Comparison of ENCODE assay signal across 8 mouse cellular contexts in the genomic region with DNA sequence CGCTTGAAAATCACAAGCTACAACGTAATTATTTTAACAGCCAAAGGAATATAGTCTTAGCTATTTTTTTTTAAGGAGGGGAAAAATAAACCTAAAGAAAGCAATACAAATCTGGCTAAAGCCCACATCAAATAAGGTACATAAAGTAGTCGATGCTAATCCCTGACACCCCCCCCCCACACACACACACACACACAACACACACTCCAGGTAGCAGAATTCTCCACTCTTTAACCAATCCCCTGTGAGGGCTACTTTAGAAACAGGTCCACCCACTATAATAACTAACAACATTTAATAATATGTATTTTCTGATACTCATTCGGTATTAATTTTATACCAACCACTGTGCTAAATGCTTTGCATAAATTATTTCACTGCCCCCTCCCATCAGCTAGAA. TPM values are rescaled to one million over a fixed set of nuclear protein-coding genes. Genes with fewer than 3 reads are reported as not detected.
DNase-seq lines count a peak whose midpoint lies in the region; ATAC-seq lines count a peak whose summit lies in the region.
"Had no signal": no experiment of that assay in that cellular context is flagged by ENCODE, and none has a peak within 500 bp of the region (broad histone marks: within the 10 kb centered on the region; RNA-seq: fewer than 3 reads in every experiment).

No protein-coding gene starts in this region.

- H3K4me2 ChIP-seq in lung, embryonic 16.5 days (ENCODE audit: low read depth, low read length) = peak overlapping the region; percentile 96
- H3K4me2 ChIP-seq in forebrain, embryonic 11.5 days (ENCODE audit: low read depth, low read length, severe bottlenecking) = peak overlapping the region; percentile 99
- peak overlapping the region; percentile 99 for H3K4me2 ChIP-seq in limb, embryonic 12.5 days
- peak overlapping the region; percentile 99 for H3K4me2 ChIP-seq in stomach, embryonic 14.5 days (replicated peaks; ENCODE audit: low read depth, low read length)

- ATAC-seq in lung, embryonic 16.5 days (ENCODE audit: low read depth) = no peak
- no peak for ATAC-seq in forebrain, embryonic 11.5 days (replicated peaks; ENCODE audit: low FRiP score)
- no peak for ATAC-seq in limb, embryonic 12.5 days (ENCODE audit: insufficient number of reproducible peaks, insufficient read depth, low FRiP score, low TSS enrichment, low read depth)
- no peak for ATAC-seq in stomach, embryonic 14.5 days (ENCODE audit: insufficient number of reproducible peaks, insufficient read depth, low FRiP score, low read depth)

- no peak for DNase-seq in lung, postnatal 36 days
- no peak for DNase-seq in forebrain, embryonic 11.5 days (ENCODE audit: low spot score)
- DNase-seq in left cerebral cortex, adult 9 months (ENCODE audit: low spot score in 2 of 2) = no peak
- no peak for DNase-seq in frontal cortex, postnatal 14 days (ENCODE audit: low spot score in 2 of 2)
- DNase-seq: right cerebral cortex, postnatal 25 days had no signal

- peaks cover 66% of the 10 kb centered on the region for H3K4me1 ChIP-seq in lung, embryonic 16.5 days (replicated peaks; ENCODE audit: control insufficient read depth, insufficient read depth, low read length)
- peaks cover 49% of the 10 kb centered on the region for H3K4me1 ChIP-seq in forebrain, embryonic 11.5 days (replicated peaks; ENCODE audit: control insufficient read depth, insufficient read depth, low read length)
- peaks cover 70% of the 10 kb centered on the region for H3K4me1 ChIP-seq in limb, embryonic 12.5 days (replicated peaks)
- H3K4me1 ChIP-seq in stomach, embryonic 14.5 days (ENCODE audit: control insufficient read depth, insufficient read depth, low read length) = peaks cover 51% of the 10 kb centered on the region

- H3K27ac ChIP-seq in lung, embryonic 16.5 days (ENCODE audit: low read length) = peak overlapping the region; percentile 99
- peak overlapping the region; percentile 100 for H3K27ac ChIP-seq in forebrain, embryonic 11.5 days (ENCODE audit: low read depth, low read length)
- H3K27ac ChIP-seq in limb, embryonic 12.5 days = peak overlapping the region; percentile 99
- H3K27ac ChIP-seq in stomach, embryonic 14.5 days (ENCODE audit: low read length) = peak overlapping the region; percentile 99

- H3K9me3 ChIP-seq in lung, embryonic 16.5 days (ENCODE audit: control insufficient read depth, low read length) = no peaks in the 10 kb centered on the region
- no peaks in the 10 kb centered on the region for H3K9me3 ChIP-seq in forebrain, embryonic 11.5 days (ENCODE audit: control insufficient read depth, low read length)
- no peaks in the 10 kb centered on the region for H3K9me3 ChIP-seq in limb, embryonic 12.5 days
- H3K9me3 ChIP-seq in stomach, embryonic 14.5 days (ENCODE audit: control insufficient read depth, low read depth, low read length) = no peaks in the 10 kb centered on the region

- H3K4me3 ChIP-seq in lung, embryonic 16.5 days (ENCODE audit: low read length) = peak overlapping the region; percentile 66
- peak overlapping the region; percentile 81 for H3K4me3 ChIP-seq in forebrain, embryonic 11.5 days (ENCODE audit: low read depth, low read length)
- peak overlapping the region; percentile 79 for H3K4me3 ChIP-seq in limb, embryonic 12.5 days (replicated peaks)
- H3K4me3 ChIP-seq in stomach, embryonic 14.5 days (ENCODE audit: low read depth, low read length) = peak overlapping the region; percentile 82

- H3K9ac ChIP-seq in lung, embryonic 16.5 days (ENCODE audit: low read length) = peak overlapping the region; percentile 42
- H3K9ac ChIP-seq in forebrain, embryonic 11.5 days (ENCODE audit: low read length) = peak overlapping the region; percentile 65
- H3K9ac ChIP-seq in limb, embryonic 12.5 days (replicated peaks) = peak overlapping the region; percentile 98
- peak overlapping the region; percentile 90; the same call in 1 of the 2 replicates for H3K9ac ChIP-seq in stomach, embryonic 14.5 days (replicated peaks; ENCODE audit: low read depth, low read length)

- peaks cover 5% of the 10 kb centered on the region for H3K36me3 ChIP-seq in lung, embryonic 16.5 days (ENCODE audit: control insufficient read depth, insufficient read depth, low read length)
- peaks cover 3% of the 10 kb centered on the region; the same call in 1 of the 2 replicates for H3K36me3 ChIP-seq in forebrain, embryonic 11.5 days (ENCODE audit: control insufficient read depth, insufficient read depth, low read length)
- H3K36me3 ChIP-seq in limb, embryonic 12.5 days = peaks cover 20% of the 10 kb centered on the region
- H3K36me3 ChIP-seq in stomach, embryonic 14.5 days (ENCODE audit: control insufficient read depth, insufficient read depth, low read length) = peaks cover 13% of the 10 kb centered on the region; the same call in 1 of the 2 replicates

- WGBS in lung, embryonic 16.5 days = under 1% methylated on average over 4 of the region's 4 CpGs
- 1% methylated on average over 4 of the region's 4 CpGs for WGBS in forebrain, embryonic 11.5 days
- WGBS in limb, embryonic 12.5 days = under 1% methylated on average over 4 of the region's 4 CpGs
- WGBS in stomach, embryonic 14.5 days = 2% methylated on average over 4 of the region's 4 CpGs

- H3K27me3 ChIP-seq in lung, embryonic 16.5 days (ENCODE audit: control insufficient read depth, insufficient read depth, low read depth, low read length) = peaks cover 8% of the 10 kb centered on the region; the same call in 1 of the 2 replicates
- H3K27me3 ChIP-seq in forebrain, embryonic 11.5 days (ENCODE audit: control insufficient read depth, insufficient read depth, low read length) = peaks cover 9% of the 10 kb centered on the region; the same call in 1 of the 2 replicates
- H3K27me3 ChIP-seq in limb, embryonic 12.5 days = peaks cover 11% of the 10 kb centered on the region
- no peaks in the 10 kb centered on the region for H3K27me3 ChIP-seq in stomach, embryonic 14.5 days (ENCODE audit: control insufficient read depth, insufficient read depth, low read length)

RNA-seq across cellular contexts. Expression of a gene that starts 3.0 kb away (rescaled TPM):
- 25.2 and 26.0 TPM in 2 replicates for polyA plus RNA-seq in lung, embryonic 16.5 days (2015; fragmentation: Nextera tagmentation; extraction: Ambion mirVana)
- polyA plus RNA-seq in forebrain, embryonic 11.5 days (2014; fragmentation: Nextera tagmentation; extraction: Ambion mirVana) = 40.9 and 41.0 TPM in 2 replicates
- 45.4 and 49.1 TPM in 2 replicates for polyA plus RNA-seq in limb, embryonic 12.5 days (2016; fragmentation: Nextera tagmentation; extraction: Ambion mirVana)
- 30.6 and 34.3 TPM in 2 replicates for polyA plus RNA-seq in stomach, embryonic 14.5 days (2014; fragmentation: Nextera tagmentation; extraction: Ambion mirVana)

RNA-seq across cellular contexts. Expression of a gene that starts 18.5 kb away (rescaled TPM):
- polyA plus RNA-seq in lung, embryonic 16.5 days (2015; fragmentation: Nextera tagmentation; extraction: Ambion mirVana) = 54.7 and 57.4 TPM in 2 replicates
- 15.6 and 18.5 TPM in 2 replicates for polyA plus RNA-seq in forebrain, embryonic 11.5 days (2014; fragmentation: Nextera tagmentation; extraction: Ambion mirVana)
- polyA plus RNA-seq in limb, embryonic 12.5 days (2016; fragmentation: Nextera tagmentation; extraction: Ambion mirVana) = 24.2 and 25.4 TPM in 2 replicates
- polyA plus RNA-seq in stomach, embryonic 14.5 days (2014; fragmentation: Nextera tagmentation; extraction: Ambion mirVana) = 30.0 and 30.3 TPM in 2 replicates

RNA-seq across cellular contexts. Expression of a gene that starts 21.1 kb away (rescaled TPM):
- 32.3 and 32.6 TPM in 2 replicates for polyA plus RNA-seq in lung, embryonic 16.5 days (2015; fragmentation: Nextera tagmentation; extraction: Ambion mirVana)
- 43.7 and 44.4 TPM in 2 replicates for polyA plus RNA-seq in forebrain, embryonic 11.5 days (2014; fragmentation: Nextera tagmentation; extraction: Ambion mirVana)
- 42.5 and 42.6 TPM in 2 replicates for polyA plus RNA-seq in limb, embryonic 12.5 days (2016; fragmentation: Nextera tagmentation; extraction: Ambion mirVana)
- polyA plus RNA-seq in stomach, embryonic 14.5 days (2014; fragmentation: Nextera tagmentation; extraction: Ambion mirVana) = 15.0 and 23.5 TPM in 2 replicates

RNA-seq across cellular contexts. Expression of a gene that starts 21.2 kb away (rescaled TPM):
- polyA plus RNA-seq in lung, embryonic 16.5 days (2015; fragmentation: Nextera tagmentation; extraction: Ambion mirVana) = 158 and 165 TPM in 2 replicates
- 105 and 109 TPM in 2 replicates for polyA plus RNA-seq in forebrain, embryonic 11.5 days (2014; fragmentation: Nextera tagmentation; extraction: Ambion mirVana)
- polyA plus RNA-seq in limb, embryonic 12.5 days (2016; fragmentation: Nextera tagmentation; extraction: Ambion mirVana) = 126 and 136 TPM in 2 replicates
- 158 and 177 TPM in 2 replicates for polyA plus RNA-seq in stomach, embryonic 14.5 days (2014; fragmentation: Nextera tagmentation; extraction: Ambion mirVana)

RNA-seq across cellular contexts. Expression of a gene that starts 47.3 kb away (rescaled TPM):
- 56.9 and 60.3 TPM in 2 replicates for polyA plus RNA-seq in lung, embryonic 16.5 days (2015; fragmentation: Nextera tagmentation; extraction: Ambion mirVana)
- polyA plus RNA-seq in forebrain, embryonic 11.5 days (2014; fragmentation: Nextera tagmentation; extraction: Ambion mirVana) = 53.0 and 61.4 TPM in 2 replicates
- polyA plus RNA-seq in limb, embryonic 12.5 days (2016; fragmentation: Nextera tagmentation; extraction: Ambion mirVana) = 121 and 124 TPM in 2 replicates
- 85.3 and 87.4 TPM in 2 replicates for polyA plus RNA-seq in stomach, embryonic 14.5 days (2014; fragmentation: Nextera tagmentation; extraction: Ambion mirVana)

Comparison
In these comparisons a context has a peak if more than half of its experiments do, and no peak if none do; other contexts are left out.
1. H3K9ac ChIP-seq: peak in every context shown above with its lines; median percentile 98 in limb, embryonic 12.5 days; 90 in stomach, embryonic 14.5 days; 65 in forebrain, embryonic 11.5 days; 42 in lung, embryonic 16.5 days.